Mouse (Mus musculus) liver, postnatal 0 days (tissue): ENCODE data around the gene Ggt5.

Source experiments
- CTCF ChIP-seq: sonication (generic); IDR thresholded peaks from 2 replicates; pipeline ENCODE4 v1.5.1; 2016; ENCODE audit warnings: antibody characterized with exemption, low read depth
- EP300 ChIP-seq: IDR thresholded peaks from 2 replicates; pipeline ENCODE4 v1.6.1; 2016; ENCODE audit warnings: antibody characterized with exemption, low read depth, mild to moderate bottlenecking

DNA sequence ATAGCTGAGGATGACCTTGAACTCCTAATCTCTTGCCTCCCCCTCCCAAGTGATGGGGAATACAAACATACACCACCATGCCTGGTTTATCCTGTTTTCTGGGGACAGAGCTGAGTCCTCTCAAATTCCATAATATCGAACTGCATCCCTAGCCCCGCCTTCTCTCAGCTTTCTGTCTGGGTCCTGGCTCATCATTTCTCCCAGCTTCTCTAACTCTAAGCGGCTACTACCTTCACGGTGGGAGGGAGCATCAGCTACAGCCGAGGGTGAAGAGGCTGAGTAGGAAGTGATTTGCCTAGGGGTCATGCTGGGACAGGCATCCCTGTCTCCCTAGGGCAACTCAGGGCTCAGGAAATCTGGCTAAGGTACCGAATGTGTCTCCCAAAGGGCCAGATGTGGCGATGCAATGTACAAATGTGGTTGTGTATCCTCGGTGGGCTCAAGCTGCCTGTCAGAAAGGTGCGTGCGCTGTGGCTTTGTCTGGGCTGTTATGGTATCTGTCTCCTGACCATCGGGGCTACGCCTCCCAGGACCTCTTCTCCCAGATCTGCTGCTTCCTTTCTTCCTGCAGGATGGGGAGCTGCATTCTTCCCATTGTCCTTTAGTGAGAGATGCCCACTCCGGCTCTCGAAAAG, 30.0 kb upstream of the Ggt5 start:
- TF ChIP-seq CTCF, result no peak
- TF ChIP-seq EP300, result no peak
